Mouse (Mus musculus) leukemia stem cell, adult 10-12 weeks (primary cell): ENCODE measurements around the gene Grik3. TPM values are rescaled to one million over a fixed set of nuclear protein-coding genes. Genes with fewer than 3 reads are reported as not detected.

Experiments
- polyA plus RNA-seq: library from polyadenylated mRNA; stranded (reverse); fragments of >175 nt; gene quantifications from 2 replicates; pipeline ENCODE4 v1.2.3, GENCODE M21; 2012; ENCODE audit warnings: low replicate concordance

Grik3 gene
- not detected in 2 replicates for polyA plus RNA-seq

GRCm38 (mm10) chr4:125490661-125491504 is at the start of gene Grik3:
Gene Grik3 (plus strand): TSS chr4:125490700.

